Mouse (Mus musculus) MEL (cell line): ENCODE data around the gene Ddx19a. TPM values are rescaled to one million over a fixed set of nuclear protein-coding genes. Genes with fewer than 3 reads are reported as not detected.
"Not testable (repeated sequence)": the region's sequence is repeated elsewhere in the genome, so short reads cannot be mapped to it uniquely, and the experiment has no call there.

Experiments used
- DNase-seq: peaks from one replicate; pipeline ENCODE4 v3.0.0; 2011; ENCODE audit warnings: low read depth, low spot score
- H3K27ac ChIP-seq: 2 replicates; pipeline ENCODE4 v1.5.1; 2012; ENCODE audit warnings: low read depth, mild to moderate bottlenecking, control low read depth, low read length, moderate library complexity; ENCODE audit not compliant: control insufficient read depth
- H3K27me3 ChIP-seq, 2 experiments: fragments of 150-350 bp in 1 of 2; sonication (generic) in 1 of 2; 2 replicates each; pipeline ENCODE4 v1.6.1; 2012; ENCODE audit warnings: low read length in 2 of 2, mild to moderate bottlenecking in 2 of 2, improper control_type of control experiment in 1 of 2, moderate library complexity in 1 of 2; ENCODE audit not compliant: insufficient read depth in 2 of 2, control insufficient read depth in 1 of 2
- H3K36me3 ChIP-seq, 2 experiments: 2 replicates each; pipeline ENCODE4 v1.6.1; 2012 to 2014; ENCODE audit warnings: low read length in 2 of 2, improper control_type of control experiment in 1 of 2, inconsistent platforms in 1 of 2, mild to moderate bottlenecking in 1 of 2; ENCODE audit not compliant: insufficient read depth in 2 of 2, control insufficient read depth in 1 of 2
- H3K4me1 ChIP-seq, 2 experiments: fragments of 150-350 bp in 1 of 2; sonication (generic) in 1 of 2; 2 replicates each; pipeline ENCODE4 v1.6.1; 2012; ENCODE audit warnings: low read length in 2 of 2, improper control_type of control experiment in 1 of 2, mild to moderate bottlenecking in 1 of 2; ENCODE audit not compliant: insufficient read depth in 2 of 2, control insufficient read depth in 1 of 2
- H3K4me3 ChIP-seq, 2 experiments: fragments of 150-350 bp in 1 of 2; sonication (generic) in 1 of 2; 2 replicates each; pipeline ENCODE4 v1.5.1; 2012; ENCODE audit warnings: low read depth in 2 of 2, low read length in 2 of 2, mild to moderate bottlenecking in 2 of 2, moderate library complexity in 2 of 2, control low read depth in 1 of 2, improper control_type of control experiment in 1 of 2; ENCODE audit not compliant: control insufficient read depth in 1 of 2, insufficient read depth in 1 of 2
- H3K79me2 ChIP-seq: 2 replicates; pipeline ENCODE4 v1.6.1; 2012; ENCODE audit warnings: mild to moderate bottlenecking, low read length, moderate library complexity; ENCODE audit not compliant: control insufficient read depth, poor library complexity, insufficient read depth
- H3K9ac ChIP-seq: 2 replicates; pipeline ENCODE4 v1.6.1; 2012; ENCODE audit warnings: low read depth, mild to moderate bottlenecking, control low read depth, low read length, moderate library complexity; ENCODE audit not compliant: control insufficient read depth, poor library complexity, severe bottlenecking
- H3K9me3 ChIP-seq: fragments of 150-350 bp; sonication (generic); replicated peaks from 2 replicates; pipeline ENCODE4 v1.6.1; 2012; ENCODE audit warnings: mild to moderate bottlenecking, low read length, improper control_type of control experiment, moderate library complexity; ENCODE audit not compliant: insufficient read depth
- CHD1 ChIP-seq: IDR thresholded peaks from 2 replicates; pipeline ENCODE4 v1.6.1; 2012; ENCODE audit warnings: low read depth, mild to moderate bottlenecking, inconsistent platforms, low read length, improper control_type of control experiment
- CTCF ChIP-seq, 3 experiments: IDR thresholded peaks in 2 of 3; conservative IDR thresholded peaks in 1 of 3; 2 replicates each; pipeline ENCODE4 v1.5.1; 2011 to 2012; ENCODE audit warnings: low read length in 3 of 3, low read depth in 2 of 3, mild to moderate bottlenecking in 2 of 3, improper control_type of control experiment in 1 of 3, inconsistent platforms in 1 of 3, mixed read lengths in 1 of 3, moderate library complexity in 1 of 3; ENCODE audit not compliant: control insufficient read depth in 1 of 3, insufficient read depth in 1 of 3, poor library complexity in 1 of 3, severe bottlenecking in 1 of 3
- EP300 ChIP-seq, 2 experiments: IDR thresholded peaks; 2 replicates each; pipeline ENCODE4 v1.6.1; 2011; ENCODE audit warnings: improper control_type of control experiment in 2 of 2, low read length in 2 of 2, low read depth in 1 of 2, mild to moderate bottlenecking in 1 of 2
- MAFK ChIP-seq: IDR thresholded peaks from 2 replicates; pipeline ENCODE4 v1.6.1; 2011; ENCODE audit warnings: low read depth, mild to moderate bottlenecking, low read length, improper control_type of control experiment, borderline replicate concordance
- MAX ChIP-seq: IDR thresholded peaks from 2 replicates; pipeline ENCODE4 v1.6.1; 2011; ENCODE audit warnings: low read length, improper control_type of control experiment
- MEF2A ChIP-seq: IDR thresholded peaks from 2 replicates; pipeline ENCODE4 v1.6.1; 2014; ENCODE audit warnings: low read depth, mild to moderate bottlenecking, inconsistent platforms, low read length, improper control_type of control experiment; ENCODE audit not compliant: poor library complexity, insufficient replicate concordance, severe bottlenecking; ENCODE audit errors: extremely low read depth
- NRF1 ChIP-seq: IDR thresholded peaks from 2 replicates; pipeline ENCODE4 v1.6.1; 2014; ENCODE audit warnings: low read depth, mild to moderate bottlenecking, inconsistent platforms, low read length, improper control_type of control experiment, moderate library complexity; ENCODE audit not compliant: poor library complexity, insufficient read depth, severe bottlenecking
- RAD21 ChIP-seq: IDR thresholded peaks from 2 replicates; pipeline ENCODE4 v1.6.1; 2011; ENCODE audit warnings: mild to moderate bottlenecking, low read depth, low read length, improper control_type of control experiment
- SMC3 ChIP-seq: IDR thresholded peaks from 2 replicates; pipeline ENCODE4 v1.6.1; 2011; ENCODE audit warnings: low read depth, low read length, improper control_type of control experiment
- TBP ChIP-seq: IDR thresholded peaks from 2 replicates; pipeline ENCODE4 v1.8.0; 2011; ENCODE audit warnings: low read depth, low read length, improper control_type of control experiment
- USF1 ChIP-seq: IDR thresholded peaks from 2 replicates; pipeline ENCODE4 v1.6.1; 2014; ENCODE audit warnings: low read depth, mild to moderate bottlenecking, inconsistent platforms, low read length, improper control_type of control experiment, moderate library complexity
- ZC3H11A ChIP-seq: IDR thresholded peaks from 2 replicates; pipeline ENCODE4 v1.6.1; 2012; ENCODE audit warnings: low read depth, mild to moderate bottlenecking, inconsistent platforms, low read length, improper control_type of control experiment
- polyA plus RNA-seq, 2 experiments: library from polyadenylated mRNA; stranded (reverse) in 1 of 2; unstranded in 1 of 2; fragments of >175 nt in 1 of 2; fragments of >200 nt in 1 of 2; gene quantifications; 2 replicates each; pipeline versions ENCODE4 v1.2.1 to v1.2.4; 2012; ENCODE audit warnings: low replicate concordance in 2 of 2, low read depth in 1 of 2; ENCODE audit not compliant: insufficient read length in 2 of 2, insufficient read depth in 1 of 2, missing spikeins in 1 of 2
- total RNA-seq: library from RNA; depleted of rRNA; stranded (reverse); fragments of 300-350 nt; gene quantifications from 2 replicates; pipeline ENCODE4 v1.2.3, GENCODE M21; 2012

The Ddx19a gene
- total and polyA plus RNA-seq, 3 experiments, result 17.0 to 168 (median 59.0) TPM

DNA sequence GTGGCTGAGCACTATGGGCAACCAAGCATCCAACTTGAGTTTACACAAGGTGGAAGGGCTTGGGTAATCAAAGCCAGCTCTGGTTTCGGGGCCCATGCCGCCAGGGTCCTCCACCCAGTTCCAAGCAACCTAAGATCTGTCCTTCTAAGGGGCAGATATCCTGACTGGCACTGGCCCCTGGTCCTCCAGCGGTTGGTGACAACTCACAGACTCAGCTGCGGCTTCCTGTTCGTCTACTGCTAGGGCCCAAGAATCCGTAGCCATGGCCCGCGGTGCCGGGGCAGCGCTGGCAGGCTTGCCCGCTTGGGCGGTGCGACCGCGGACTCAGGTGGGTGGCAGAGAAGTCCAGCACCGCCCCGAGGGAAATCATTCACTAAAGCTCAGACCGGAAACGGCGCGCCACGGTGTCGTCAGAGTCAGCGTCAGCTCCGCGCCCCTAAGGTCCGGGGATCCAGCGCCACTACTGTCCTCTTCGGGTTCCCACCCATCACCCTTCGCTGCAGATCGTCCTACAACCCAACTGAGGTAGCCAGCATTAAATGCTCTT is 29.9 kb upstream of the Ddx19a start (continued):
- TF ChIP-seq MAFK (no peak), USF1 (0 out of 2 replicates have a peak, but pooled peaks have one; percentile 20), MAX (0 out of 2 replicates have a peak, but pooled peaks have one; percentile 58)

DNA sequence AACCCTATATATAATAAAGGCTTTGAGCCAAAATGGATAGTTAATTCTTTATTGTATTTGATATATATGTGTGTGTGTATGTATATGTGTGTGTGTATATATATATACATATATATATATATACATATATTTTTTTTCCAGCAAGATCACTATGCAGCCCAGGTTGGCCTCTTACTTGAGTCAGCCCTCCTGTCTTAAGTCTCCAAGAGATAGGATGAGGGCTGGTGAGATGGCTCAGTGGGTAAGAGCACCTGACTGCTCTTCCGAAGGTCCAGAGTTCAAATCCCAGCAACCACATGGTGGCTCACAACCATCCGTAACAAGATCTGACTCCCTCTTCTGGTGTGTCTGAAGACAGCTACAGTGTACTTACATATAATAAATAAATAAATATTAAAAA is 29.0 kb upstream of the Ddx19a start:
- TF ChIP-seq TBP, result peak; percentile 81
- TF ChIP-seq, all 39 proteins: peak for 1; not testable (repeated sequence) for 38
- not testable (repeated sequence) for H3K79me2 ChIP-seq, H3K9ac ChIP-seq, H3K4me1 ChIP-seq, H3K4me3 ChIP-seq, H3K9me3 ChIP-seq, H3K27me3 ChIP-seq, H3K27ac ChIP-seq
- peaks cover 0 to 16% of the 10 kb centered on the region in 2 experiments; a peak in 2 of 4 replicates for H3K36me3 ChIP-seq
- peak; percentile 17 for DNase-seq

DNA sequence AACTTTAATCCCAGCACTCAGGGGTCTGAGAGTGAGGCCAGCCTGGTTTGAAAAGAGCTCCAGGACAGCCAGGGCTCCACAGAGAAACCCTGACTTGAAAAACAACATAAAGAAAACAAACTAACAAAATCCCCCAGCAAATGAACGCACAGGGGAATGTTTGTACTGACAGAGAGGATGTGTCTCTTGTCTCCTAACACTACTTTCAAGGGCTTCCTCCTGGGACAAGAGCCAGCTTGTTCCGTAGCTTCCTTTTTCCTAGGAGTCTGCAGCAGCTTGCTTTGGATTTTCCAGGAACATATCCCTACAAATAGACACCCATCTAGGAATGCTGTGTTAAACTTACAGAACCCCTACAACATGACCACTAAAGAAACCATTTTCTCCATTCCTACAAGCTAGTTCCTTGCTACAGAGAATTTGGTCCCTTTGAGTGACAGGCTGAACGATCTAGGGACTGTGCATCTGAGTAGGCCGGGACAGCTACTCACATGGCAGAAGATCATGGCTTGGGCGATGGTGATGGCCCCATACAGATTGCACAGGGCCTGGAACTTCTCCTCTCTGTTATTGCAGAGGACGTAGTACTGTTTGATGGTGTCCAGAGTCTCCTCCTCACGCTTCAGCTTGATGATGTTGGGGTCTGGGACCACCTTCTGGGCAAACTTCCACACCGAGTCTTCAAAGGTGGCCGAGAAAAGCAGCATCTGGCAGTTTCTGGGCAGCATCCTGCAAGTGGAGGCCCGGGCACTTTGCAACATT is 12.8 kb upstream of the Ddx19a start:
- H3K27me3 ChIP-seq, H3K4me1 ChIP-seq, H3K27ac ChIP-seq, H3K79me2 ChIP-seq, DNase-seq, H3K9me3 ChIP-seq, H3K36me3 ChIP-seq, H3K4me3 ChIP-seq, H3K9ac ChIP-seq: not testable (repeated sequence)

DNA sequence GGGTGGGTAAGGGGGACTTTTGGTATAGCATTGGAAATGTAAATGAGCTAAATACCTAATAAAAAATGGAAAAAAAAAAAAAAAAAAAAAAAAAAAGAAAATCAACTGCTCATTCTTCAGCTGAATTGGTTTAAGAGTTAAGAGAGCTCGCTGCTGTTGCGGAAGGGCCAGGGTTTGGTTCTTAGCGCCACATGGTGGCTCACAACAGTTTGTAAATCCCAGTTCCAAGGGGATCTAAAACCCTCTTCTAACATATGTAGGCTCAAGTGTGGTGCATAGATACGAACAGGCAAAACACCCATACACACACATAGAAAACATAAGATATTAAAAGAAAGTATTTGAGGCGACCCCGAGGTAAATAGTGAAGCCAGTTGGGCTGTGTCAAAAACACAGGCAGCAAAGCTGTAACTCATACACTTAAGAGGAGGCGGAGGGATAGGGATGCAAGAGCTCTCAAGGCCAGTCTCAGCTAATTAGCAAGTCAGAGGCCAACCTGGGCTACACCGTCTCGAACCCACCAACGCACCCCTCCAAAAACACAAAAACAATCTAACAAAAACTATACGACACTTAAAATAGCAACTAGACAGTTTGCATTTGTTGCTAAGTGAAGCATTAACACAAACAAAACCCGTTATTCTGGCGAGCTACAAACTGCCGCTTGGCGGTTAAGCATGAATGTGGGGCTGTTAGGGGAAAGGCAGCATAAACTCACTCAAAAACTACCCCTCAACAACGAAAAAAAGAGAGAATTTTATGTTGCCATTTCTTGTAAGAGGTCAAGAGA is 764 bp downstream of the Ddx19a start:
- H3K27me3 ChIP-seq, result no peaks in the 10 kb centered on the region
- peaks cover 11% of the 10 kb centered on the region in 2 experiments for H3K36me3 ChIP-seq
- peak overlapping the region; percentile 99 for H3K27ac ChIP-seq
- no peaks in the 10 kb centered on the region for H3K9me3 ChIP-seq
- H3K4me3 ChIP-seq, result peak overlapping the region; percentile 69 to 82
- no peak for TF ChIP-seq EP300 (IDR thresholded peaks at IDR 0.05; ENCODE audit: low read depth in 1 of 2, low read length in 2 of 2)
- peak in 2 of 3 experiments; percentile 18 to 32; a peak in 2 of 6 replicates for TF ChIP-seq CTCF (IDR thresholded peaks at IDR 0.05 in 2 of 3, conservative IDR thresholded peaks at IDR 0.05 in 1 of 3; ENCODE audit: control insufficient read depth in 1 of 3, insufficient read depth in 1 of 3, low read depth in 2 of 3, low read length in 3 of 3, poor library complexity in 1 of 3, severe bottlenecking in 1 of 3)
- TF ChIP-seq NRF1, result no peak
- peak; percentile 38 for TF ChIP-seq SMC3
- TF ChIP-seq MEF2A, result no peak
- TF ChIP-seq CHD1, result 0 out of 2 replicates have a peak, but pooled peaks have one; percentile 10
- 0 out of 2 replicates have a peak, but pooled peaks have one; percentile 17 for TF ChIP-seq ZC3H11A
- TF ChIP-seq RAD21, result peak; percentile 37
- TF ChIP-seq, all 39 proteins: peak for 5
- H3K9ac ChIP-seq, result peak overlapping the region; percentile 74
- H3K4me1 ChIP-seq, result peaks cover 0 to 5% of the 10 kb centered on the region in 2 experiments; a peak in 2 of 4 replicates
- peak; percentile 55 for DNase-seq
- peaks cover 28% of the 10 kb centered on the region for H3K79me2 ChIP-seq
